Mouse (Mus musculus): Measurements from ENCODE around the gene Lias.

DNA sequence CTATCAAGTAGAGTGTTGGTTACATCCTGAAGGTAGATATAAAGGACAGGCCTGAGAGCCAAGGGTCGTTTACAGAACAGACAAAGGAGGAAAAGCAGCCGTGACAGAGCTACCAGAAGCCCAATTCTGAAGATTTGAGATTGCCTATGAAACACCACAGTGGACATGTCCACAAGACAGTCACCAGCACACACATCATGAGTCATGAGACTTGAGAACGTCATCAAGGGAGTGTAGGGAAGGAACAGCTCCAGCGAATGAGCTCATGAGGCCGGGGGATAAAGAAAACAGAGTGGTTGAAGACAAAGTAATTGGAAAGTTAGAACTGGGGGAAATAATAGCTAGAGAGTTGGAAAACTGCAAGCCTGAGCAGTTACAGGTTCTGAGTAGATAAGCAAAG lies 66.5 kb downstream of the Lias start:
- TF ChIP-seq POLR2A (IDR thresholded peaks at IDR 0.05; ENCODE audit: borderline replicate concordance, insufficient read depth, low read length) (no peak), CTCF (IDR thresholded peaks at IDR 0.05; ENCODE audit: borderline replicate concordance, insufficient read depth, low read depth, low read length) (no peak)

Measured in cerebellum, adult 2 months (tissue).